Mouse (Mus musculus): Measurements from ENCODE around the gene Wdr93. TPM values are rescaled to one million over a fixed set of nuclear protein-coding genes. Genes with fewer than 3 reads are reported as not detected.
A peak's percentile ranks its signal among the peaks of the same experiment; 100 is the strongest.

Wdr93 gene
- polyA plus RNA-seq (2014; fragmentation: Nextera tagmentation; extraction: Ambion mirVana): 0.33 and 0.39 TPM in 2 replicates

DNA sequence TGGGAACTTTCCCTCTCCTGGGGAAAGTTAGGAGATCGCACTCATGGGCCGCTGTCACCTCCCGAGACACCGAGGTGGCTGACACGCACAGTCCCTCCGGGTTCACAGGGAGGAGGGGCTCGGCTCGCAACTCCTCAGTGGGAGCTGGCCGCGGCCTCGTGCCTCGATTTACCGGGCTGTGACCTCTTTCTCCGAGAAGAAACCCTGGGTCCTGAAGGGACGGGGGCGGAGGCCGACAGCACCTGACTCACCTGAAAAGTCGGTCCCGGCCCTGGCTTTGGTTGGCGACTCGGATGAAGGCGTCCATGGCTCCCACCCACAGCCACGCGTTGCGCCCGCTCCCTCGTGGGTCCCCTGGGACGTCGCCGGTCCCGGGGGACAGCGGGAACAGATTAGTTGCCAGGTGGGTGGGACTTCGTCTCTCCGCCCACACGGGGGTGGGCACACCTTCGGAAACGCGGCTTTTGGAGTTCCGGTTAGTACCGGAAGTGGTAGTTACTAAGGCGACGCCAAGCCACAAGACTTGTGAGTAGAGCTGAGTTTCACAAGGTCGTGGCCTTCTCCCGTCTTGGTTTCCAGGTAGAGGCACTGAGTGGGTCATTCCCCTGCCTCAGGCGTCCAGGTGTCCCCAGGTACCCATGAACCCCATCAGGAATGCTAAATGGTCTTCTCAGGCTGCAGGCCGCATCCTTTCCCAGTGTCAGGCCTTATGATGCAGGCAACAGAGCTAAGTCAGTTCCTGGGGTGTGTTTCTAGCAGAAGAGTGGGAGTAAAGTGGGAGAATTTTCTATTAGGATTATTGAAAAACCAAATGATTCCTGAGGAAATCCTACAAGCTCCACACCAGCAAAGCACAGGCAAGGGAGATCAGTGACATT is at the start of gene Wdr93, which contains the start of gene Pex11a:
Wdr93 (plus strand) TSS at position 505 of the 878 bp plus-strand sequence.
Pex11a (minus strand) TSS at position 473 of the 878 bp plus-strand sequence.
- Histone ChIP-seq H3K4me1 (ENCODE audit: control insufficient read depth, insufficient read depth, low read length) (no peaks in the 10 kb centered on the region; the same call in 1 of the 2 replicates), H3K36me3 (ENCODE audit: control insufficient read depth, insufficient read depth, low read length) (no peaks in the 10 kb centered on the region), H3K4me2 (peak within 1 kb of the TSS; percentile 100), H3K27ac (ENCODE audit: low read depth, low read length) (no peak within 1 kb of the TSS), H3K9me3 (ENCODE audit: control insufficient read depth, low read length) (no peaks in the 10 kb centered on the region), H3K27me3 (ENCODE audit: control insufficient read depth, insufficient read depth, low read length) (no peaks in the 10 kb centered on the region), H3K9ac (ENCODE audit: low read length) (peak within 1 kb of the TSS; percentile 71), H3K4me3 (ENCODE audit: low read depth, low read length) (peak within 1 kb of the TSS; percentile 69)
- WGBS: 3% methylated on average over 44 of the region's 46 CpGs
- ATAC-seq (ENCODE audit: low FRiP score): peak; percentile 81
- DNase-seq (ENCODE audit: low spot score, missing footprints): peak; percentile 95

DNA sequence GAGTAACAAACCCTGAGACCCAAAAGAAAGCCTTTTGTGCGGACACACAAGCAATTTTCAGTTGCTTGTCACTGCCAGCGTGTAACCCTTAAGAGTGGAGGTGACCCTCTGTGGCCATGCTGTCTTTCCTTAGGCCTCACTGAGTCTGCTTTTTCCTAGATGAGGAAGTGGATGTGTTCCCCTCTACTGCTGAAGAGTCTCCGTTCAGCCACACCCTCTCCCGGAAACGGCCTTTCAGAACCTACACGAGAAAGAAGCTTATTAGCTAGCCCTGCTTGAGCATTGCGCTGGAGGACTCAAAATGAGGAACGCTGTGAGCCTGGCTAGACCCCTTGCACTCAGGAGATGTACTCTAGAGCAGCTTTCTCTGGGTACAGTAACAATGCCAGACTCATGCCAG is 46.5 kb upstream of the Wdr93 start:
- H3K4me1 ChIP-seq (ENCODE audit: control insufficient read depth, insufficient read depth, low read length): no peaks in the 10 kb centered on the region
- no peak overlapping the region for H3K27ac ChIP-seq (ENCODE audit: low read depth, low read length)
- DNase-seq (ENCODE audit: low spot score, missing footprints) (no peak), ATAC-seq (ENCODE audit: low FRiP score) (no peak)
- no peaks in the 10 kb centered on the region for H3K27me3 ChIP-seq (ENCODE audit: control insufficient read depth, insufficient read depth, low read length)
- no peak overlapping the region for H3K4me3 ChIP-seq (ENCODE audit: low read depth, low read length)
- no peak overlapping the region for H3K4me2 ChIP-seq
- H3K36me3 ChIP-seq (ENCODE audit: control insufficient read depth, insufficient read depth, low read length): peaks cover 50% of the 10 kb centered on the region; the same call in 1 of the 2 replicates
- no peak overlapping the region for H3K9ac ChIP-seq (ENCODE audit: low read length)
- 94% methylated on average over 8 of the region's 8 CpGs for WGBS
- H3K9me3 ChIP-seq (ENCODE audit: control insufficient read depth, low read length): no peaks in the 10 kb centered on the region

DNA sequence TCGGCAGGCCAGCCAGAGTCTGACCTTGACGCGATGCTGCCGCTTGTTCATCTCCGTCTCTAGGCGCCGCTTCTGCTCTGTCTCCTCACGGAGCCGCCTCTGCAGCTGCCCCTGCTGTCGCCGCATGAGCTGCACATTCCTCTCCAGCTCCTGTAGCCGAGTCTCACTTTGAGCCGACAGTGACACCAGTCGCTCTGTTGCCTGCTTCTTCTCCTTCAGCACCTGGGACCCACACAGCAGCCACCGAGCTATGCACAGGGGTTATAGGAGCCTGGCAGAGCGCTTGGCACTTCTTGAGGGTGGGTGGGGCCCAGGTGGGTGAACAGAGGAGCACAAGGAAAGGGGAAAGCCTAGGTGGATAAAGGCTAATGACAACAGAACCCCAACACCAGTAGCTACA is 40.2 kb upstream of the Wdr93 start:
- H3K4me3 ChIP-seq (ENCODE audit: low read depth, low read length): no peak overlapping the region
- H3K27ac ChIP-seq (ENCODE audit: low read depth, low read length): no peak overlapping the region
- no peak overlapping the region for H3K9ac ChIP-seq (ENCODE audit: low read length)
- peaks cover 21% of the 10 kb centered on the region; the same call in 1 of the 2 replicates for H3K36me3 ChIP-seq (ENCODE audit: control insufficient read depth, insufficient read depth, low read length)
- ATAC-seq (ENCODE audit: low FRiP score) (no peak), DNase-seq (ENCODE audit: low spot score, missing footprints) (no peak)
- 86% methylated on average over 16 of the region's 16 CpGs for WGBS
- no peaks in the 10 kb centered on the region for H3K27me3 ChIP-seq (ENCODE audit: control insufficient read depth, insufficient read depth, low read length)
- H3K4me1 ChIP-seq (ENCODE audit: control insufficient read depth, insufficient read depth, low read length): no peaks in the 10 kb centered on the region
- no peaks in the 10 kb centered on the region for H3K9me3 ChIP-seq (ENCODE audit: control insufficient read depth, low read length)
- no peak overlapping the region for H3K4me2 ChIP-seq

DNA sequence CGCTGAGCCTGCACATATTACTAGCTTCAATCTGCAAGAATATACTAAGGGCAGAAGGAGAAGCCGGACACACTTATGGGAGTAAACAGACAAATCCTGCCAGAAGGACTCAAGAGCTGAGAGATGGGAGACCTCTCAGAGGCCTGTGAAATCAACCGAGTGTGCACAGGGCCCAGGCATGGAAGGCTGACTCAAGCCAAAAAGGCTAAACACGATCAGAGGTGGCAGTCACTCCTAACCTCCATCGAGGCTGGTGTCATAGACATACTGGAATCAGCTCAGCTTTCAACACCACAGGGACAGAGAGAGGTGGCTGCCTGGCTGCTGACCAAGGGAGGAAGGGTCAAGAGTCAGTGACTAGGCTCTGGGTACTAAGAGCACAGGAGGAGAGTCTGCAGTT is 37.8 kb upstream of the Wdr93 start:
- Histone ChIP-seq H3K27me3 (ENCODE audit: control insufficient read depth, insufficient read depth, low read length) (0 out of 2 replicates have a peak, but pooled peaks cover 2% of the 10 kb centered on the region), H3K9ac (ENCODE audit: low read length) (no peak overlapping the region), H3K9me3 (ENCODE audit: control insufficient read depth, low read length) (no peaks in the 10 kb centered on the region), H3K27ac (ENCODE audit: low read depth, low read length) (no peak overlapping the region), H3K36me3 (ENCODE audit: control insufficient read depth, insufficient read depth, low read length) (0 out of 2 replicates have a peak, but pooled peaks cover 5% of the 10 kb centered on the region), H3K4me2 (no peak overlapping the region), H3K4me3 (ENCODE audit: low read depth, low read length) (no peak overlapping the region), H3K4me1 (ENCODE audit: control insufficient read depth, insufficient read depth, low read length) (peaks cover 4% of the 10 kb centered on the region; the same call in 1 of the 2 replicates)
- ATAC-seq (ENCODE audit: low FRiP score) (no peak), DNase-seq (ENCODE audit: low spot score, missing footprints) (no peak)
- 91% methylated on average over 5 of the region's 5 CpGs for WGBS

DNA sequence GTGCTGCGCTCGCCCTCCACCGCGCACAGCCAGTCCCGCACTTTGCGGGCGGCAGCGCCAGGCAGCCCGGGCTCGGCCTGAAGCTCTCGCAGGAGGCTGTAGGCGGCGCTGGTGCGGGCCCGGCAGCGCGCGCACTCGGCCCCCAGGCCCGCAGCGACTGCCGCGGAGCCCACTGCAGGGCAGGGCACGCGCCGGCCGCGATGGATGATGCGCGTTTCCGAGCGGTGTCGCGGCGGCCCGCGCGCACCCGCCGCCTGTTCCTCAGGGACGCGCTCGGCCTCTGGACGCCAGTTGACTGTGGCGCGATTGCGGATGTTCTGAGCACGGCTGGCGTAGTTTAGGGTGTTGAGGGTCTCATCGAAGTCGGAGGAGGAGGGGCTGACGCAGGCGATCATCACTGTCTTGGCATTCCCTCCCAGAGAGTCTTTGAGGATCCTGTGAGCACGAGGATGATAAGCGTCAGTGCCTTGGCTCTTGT is 32.8 kb upstream of the Wdr93 start:
- Histone ChIP-seq H3K36me3 (ENCODE audit: control insufficient read depth, insufficient read depth, low read length) (no peaks in the 10 kb centered on the region), H3K4me3 (ENCODE audit: low read depth, low read length) (peak overlapping the region; percentile 38), H3K27me3 (ENCODE audit: control insufficient read depth, insufficient read depth, low read length) (peaks cover 10% of the 10 kb centered on the region; the same call in 1 of the 2 replicates), H3K4me1 (ENCODE audit: control insufficient read depth, insufficient read depth, low read length) (peaks cover 7% of the 10 kb centered on the region; the same call in 1 of the 2 replicates), H3K9ac (ENCODE audit: low read length) (peak overlapping the region; percentile 55), H3K9me3 (ENCODE audit: control insufficient read depth, low read length) (no peaks in the 10 kb centered on the region), H3K27ac (ENCODE audit: low read depth, low read length) (no peak overlapping the region), H3K4me2 (peak overlapping the region; percentile 62)
- peak; percentile 98 for DNase-seq (ENCODE audit: low spot score, missing footprints)
- peak; percentile 83 for ATAC-seq (ENCODE audit: low FRiP score)
- WGBS: under 1% methylated on average over 55 of the region's 55 CpGs

DNA sequence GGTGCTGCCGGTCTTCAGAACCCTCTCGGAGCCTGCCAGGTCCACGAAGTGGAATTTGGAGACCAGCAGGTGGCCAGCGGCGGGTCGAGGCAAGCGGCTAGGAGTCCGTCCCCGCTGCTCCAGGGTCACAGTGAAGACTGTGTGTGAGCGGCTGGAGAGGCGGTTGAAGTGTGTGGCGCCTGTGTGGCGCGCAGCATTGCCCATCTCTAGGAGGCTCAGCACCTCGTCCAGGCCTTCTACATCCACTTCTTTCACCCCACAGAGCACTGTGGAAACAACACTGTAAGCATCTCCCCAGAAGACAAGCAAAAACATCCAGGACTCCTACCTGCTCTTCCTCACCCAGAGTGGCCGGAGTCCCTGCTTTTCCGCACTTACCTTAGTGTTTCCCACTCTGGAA is 32.1 kb upstream of the Wdr93 start:
- Histone ChIP-seq H3K27me3 (ENCODE audit: control insufficient read depth, insufficient read depth, low read length) (peaks cover 10% of the 10 kb centered on the region; the same call in 1 of the 2 replicates), H3K4me2 (peak overlapping the region; percentile 62), H3K9ac (ENCODE audit: low read length) (peak overlapping the region; percentile 55; the same call in 1 of the 2 replicates), H3K36me3 (ENCODE audit: control insufficient read depth, insufficient read depth, low read length) (no peaks in the 10 kb centered on the region), H3K4me3 (ENCODE audit: low read depth, low read length) (peak overlapping the region; percentile 38; the same call in 1 of the 2 replicates), H3K9me3 (ENCODE audit: control insufficient read depth, low read length) (no peaks in the 10 kb centered on the region), H3K4me1 (ENCODE audit: control insufficient read depth, insufficient read depth, low read length) (peaks cover 9% of the 10 kb centered on the region; the same call in 1 of the 2 replicates), H3K27ac (ENCODE audit: low read depth, low read length) (no peak overlapping the region)
- DNase-seq (ENCODE audit: low spot score, missing footprints) (no peak), ATAC-seq (ENCODE audit: low FRiP score) (0 out of 2 replicates have a peak, but pooled peaks have one; percentile 8)
- WGBS: 19% methylated on average over 17 of the region's 17 CpGs

DNA sequence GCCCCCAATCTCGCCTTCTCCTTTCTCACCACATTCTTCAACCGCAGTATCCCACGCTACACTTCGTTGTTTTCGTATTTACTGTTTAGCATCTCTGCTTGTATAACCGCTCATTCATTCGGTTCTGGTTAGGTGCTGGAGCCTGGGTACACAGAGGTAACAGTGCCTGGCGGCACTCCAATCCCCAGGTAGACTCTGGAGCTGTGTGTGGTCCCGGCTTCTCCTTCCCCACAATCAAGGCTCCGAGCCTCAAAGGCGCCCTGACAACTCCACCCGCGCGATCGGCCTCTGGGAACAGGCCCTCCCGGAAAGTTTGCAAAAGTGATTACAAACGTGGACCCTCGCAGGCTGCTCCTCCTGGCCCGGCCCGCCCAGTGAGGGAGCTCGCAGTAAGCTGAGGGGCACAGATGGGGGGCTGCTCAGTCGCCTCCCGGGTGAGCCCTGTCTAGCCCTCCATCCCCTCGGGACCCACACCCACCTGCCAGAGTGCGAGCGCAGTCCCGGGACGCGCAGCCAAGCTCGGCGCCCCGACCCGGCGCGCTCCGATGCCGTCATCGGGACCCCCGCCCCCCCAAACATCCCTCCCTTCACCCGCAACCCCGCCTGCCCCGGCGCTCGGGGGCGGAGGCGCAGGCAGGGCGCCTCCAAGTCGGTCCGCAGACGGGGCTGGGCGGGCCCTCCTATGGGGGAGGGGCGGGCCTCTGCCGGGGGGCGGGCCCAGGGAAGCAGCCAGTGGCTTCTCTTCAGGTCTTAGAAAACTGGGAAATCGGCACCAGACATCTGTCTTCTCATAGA is 27.6 kb upstream of the Wdr93 start, which contains the start of gene Kif7:
Kif7 (minus strand) TSS at position 534 of the 795 bp plus-strand sequence.
- H3K9me3 ChIP-seq (ENCODE audit: control insufficient read depth, low read length): no peaks in the 10 kb centered on the region
- ATAC-seq (ENCODE audit: low FRiP score) (peak; percentile 93), DNase-seq (ENCODE audit: low spot score, missing footprints) (peak; percentile 98)
- H3K4me2 ChIP-seq: peak within 1 kb of the TSS; percentile 81
- peak within 1 kb of the TSS; percentile 68 for H3K4me3 ChIP-seq (ENCODE audit: low read depth, low read length)
- under 1% methylated on average over 42 of the region's 55 CpGs for WGBS
- H3K27me3 ChIP-seq (ENCODE audit: control insufficient read depth, insufficient read depth, low read length): peaks cover 9% of the 10 kb centered on the region; the same call in 1 of the 2 replicates
- H3K27ac ChIP-seq (ENCODE audit: low read depth, low read length): peak within 1 kb of the TSS; percentile 48
- peak within 1 kb of the TSS; percentile 75 for H3K9ac ChIP-seq (ENCODE audit: low read length)
- H3K36me3 ChIP-seq (ENCODE audit: control insufficient read depth, insufficient read depth, low read length): no peaks in the 10 kb centered on the region
- H3K4me1 ChIP-seq (ENCODE audit: control insufficient read depth, insufficient read depth, low read length): peaks cover 9% of the 10 kb centered on the region

DNA sequence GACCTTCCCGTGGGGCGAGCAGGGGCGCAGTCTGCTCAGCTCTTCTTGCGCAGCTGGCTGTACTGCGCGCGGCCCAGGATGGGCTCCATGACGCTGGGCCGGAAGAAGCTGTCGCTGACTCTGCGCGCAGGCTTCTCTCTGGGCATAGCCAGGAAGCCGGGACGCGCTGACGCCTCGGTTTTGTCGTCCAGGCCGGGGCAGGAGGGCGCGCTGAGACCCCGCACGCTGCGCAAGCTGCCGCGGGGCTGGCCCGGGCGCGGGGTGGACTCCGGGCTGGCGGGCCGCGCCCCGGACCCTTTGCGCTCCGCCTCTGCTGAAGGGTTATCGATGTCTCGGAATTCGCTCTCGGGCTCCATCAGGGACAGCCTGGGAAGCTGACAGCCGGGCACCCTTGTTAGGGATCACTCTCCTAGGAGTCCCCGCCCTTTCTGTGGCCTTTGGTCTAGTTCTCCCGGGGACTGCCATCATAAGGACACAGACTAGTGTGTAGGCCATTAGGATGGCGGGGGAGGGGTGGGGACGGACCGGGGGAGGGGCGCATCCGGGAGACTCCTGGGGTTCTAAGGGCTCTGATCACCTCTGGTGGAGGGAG is 21.5 kb upstream of the Wdr93 start:
- Histone ChIP-seq H3K4me1 (ENCODE audit: control insufficient read depth, insufficient read depth, low read length) (peaks cover 5% of the 10 kb centered on the region), H3K27me3 (ENCODE audit: control insufficient read depth, insufficient read depth, low read length) (peaks cover 23% of the 10 kb centered on the region), H3K4me2 (peak overlapping the region; percentile 82), H3K36me3 (ENCODE audit: control insufficient read depth, insufficient read depth, low read length) (no peaks in the 10 kb centered on the region), H3K4me3 (ENCODE audit: low read depth, low read length) (peak overlapping the region; percentile 54), H3K9me3 (ENCODE audit: control insufficient read depth, low read length) (no peaks in the 10 kb centered on the region), H3K27ac (ENCODE audit: low read depth, low read length) (no peak overlapping the region), H3K9ac (ENCODE audit: low read length) (peak overlapping the region; percentile 70)
- peak; percentile 93 for DNase-seq (ENCODE audit: low spot score, missing footprints)
- WGBS: under 1% methylated on average over 46 of the region's 48 CpGs
- ATAC-seq (ENCODE audit: low FRiP score): peak; percentile 78
